Mouse (Mus musculus) thymus, postnatal 14 days (tissue): ENCODE results near the gene Gm21866.
"Not testable (repeated sequence)": the region's sequence is repeated elsewhere in the genome, so short reads cannot be mapped to it uniquely, and the experiment has no call there.

ENCODE experiments used
- DNase-seq: peaks from one replicate; pipeline ENCODE4 v3.0.0; 2021

The Gm21866 gene

GRCm38 (mm10) chrY:13465479-13465878, at the start of gene Gm21866:
Gm21866 (minus strand) TSS chrY:13465579.
- DNase-seq, result not testable (repeated sequence)

GRCm38 (mm10) chrY:13493726-13494125, 28.3 kb upstream of the Gm21866 start, which contains the start of gene Gm20773:
Gm20773 (plus strand) TSS chrY:13494026.
- not testable (repeated sequence) for DNase-seq
